Mouse (Mus musculus) ES-E14 (cell line): ENCODE data around the gene Rex1bd. TPM values are rescaled to one million over a fixed set of nuclear protein-coding genes. Genes with fewer than 3 reads are reported as not detected.

ENCODE experiments used
- DNase-seq: peaks from one replicate; pipeline ENCODE4 v3.0.0-alpha.2; 2013; ENCODE audit warnings: low read depth, low spot score
- H3K27ac ChIP-seq: 2 replicates; pipeline ENCODE4 v1.5.1; 2012; ENCODE audit warnings: low read depth, mild to moderate bottlenecking, low read length, moderate library complexity, mixed read lengths; ENCODE audit not compliant: poor library complexity, insufficient read depth, severe bottlenecking
- H3K36me3 ChIP-seq: 2 replicates; pipeline ENCODE4 v1.6.1; 2012; ENCODE audit warnings: mild to moderate bottlenecking, low read length, moderate library complexity, mixed read lengths; ENCODE audit not compliant: control insufficient read depth, poor library complexity, insufficient read depth, severe bottlenecking
- H3K4me1 ChIP-seq, 2 experiments: fragments of 150-350 bp in 1 of 2; sonication (generic) in 1 of 2; 2 replicates each; pipeline ENCODE4 v1.6.1; 2012; ENCODE audit warnings: low read length in 2 of 2, mild to moderate bottlenecking in 1 of 2, mixed read lengths in 1 of 2; ENCODE audit not compliant: control insufficient read depth in 2 of 2, insufficient read depth in 2 of 2, poor library complexity in 1 of 2
- H3K4me3 ChIP-seq, 2 experiments: fragments of 150-350 bp in 1 of 2; sonication (generic) in 1 of 2; 2 replicates each; pipeline ENCODE4 v1.5.1; 2012; ENCODE audit warnings: low read length in 2 of 2, low read depth in 1 of 2, mild to moderate bottlenecking in 1 of 2, mixed read lengths in 1 of 2; ENCODE audit not compliant: insufficient read depth in 1 of 2, poor library complexity in 1 of 2, severe bottlenecking in 1 of 2
- H3K9ac ChIP-seq: 2 replicates; pipeline ENCODE4 v1.6.1; 2012; ENCODE audit warnings: low read depth, mild to moderate bottlenecking, low read length, mixed read lengths; ENCODE audit not compliant: poor library complexity, insufficient read depth, severe bottlenecking
- H3K9me3 ChIP-seq: fragments of 150-350 bp; sonication (generic); 2 replicates; pipeline ENCODE4 v1.6.1; 2012; ENCODE audit warnings: low read depth, mild to moderate bottlenecking, low read length; ENCODE audit not compliant: control insufficient read depth, insufficient read depth
- CHD2 ChIP-seq: IDR thresholded peaks from 2 replicates; pipeline ENCODE4 v1.6.1; 2014; ENCODE audit warnings: mild to moderate bottlenecking, low read depth, low read length, inconsistent platforms
- HCFC1 ChIP-seq: IDR thresholded peaks from 2 replicates; pipeline ENCODE4 v1.6.1; 2012; ENCODE audit warnings: low read length, inconsistent platforms, borderline replicate concordance; ENCODE audit not compliant: insufficient read depth
- MAFK ChIP-seq: IDR thresholded peaks from 2 replicates; pipeline ENCODE4 v1.6.1; 2014; ENCODE audit warnings: mild to moderate bottlenecking, low read depth, low read length, inconsistent platforms; ENCODE audit not compliant: insufficient read depth
- ZC3H11A ChIP-seq: IDR thresholded peaks from 2 replicates; pipeline ENCODE4 v1.6.1; 2012; ENCODE audit warnings: low read depth, mild to moderate bottlenecking, inconsistent platforms, low read length, borderline replicate concordance
- ZNF384 ChIP-seq: IDR thresholded peaks from 2 replicates; pipeline ENCODE4 v1.6.1; 2012; ENCODE audit warnings: low read depth, low read length, inconsistent platforms
- in situ Hi-C, 2 experiments: fragments of 600-800 bp; cut with MboI; formaldehyde crosslinking; loops; one replicate each; pipeline ENCODE4 v1.15.1; 2025; ENCODE audit warnings: low sequenced_read_pairs in 2 of 2, inconsistent platforms in 1 of 2; ENCODE audit not compliant: unreplicated experiment in 2 of 2
- total RNA-seq: library from RNA; depleted of rRNA; stranded (reverse); fragments of 300-350 nt; gene quantifications from 2 replicates; pipeline ENCODE4 v1.2.3, GENCODE M21; 2012

The Rex1bd gene
- total RNA-seq, 1 experiment, result 130 TPM

- Histone ChIP-seq H3K9ac (no peak overlapping the region), H3K4me3 (no peak overlapping the region), H3K4me1 (0 out of 4 replicates have a peak, but pooled peaks cover 0 to 1% of the 10 kb centered on the region in 2 experiments), H3K27ac (no peak overlapping the region), H3K36me3 (peaks cover 44% of the 10 kb centered on the region), H3K9me3 (no peaks in the 10 kb centered on the region)
- TF ChIP-seq MAFK, result no peak
- no peak for TF ChIP-seq CHD2
- no peak for TF ChIP-seq ZNF384
- TF ChIP-seq HCFC1, result no peak
- no peak for TF ChIP-seq ZC3H11A
- in situ Hi-C loops, result no loop called here
- DNase-seq, result no peak
These were observed 28.7 kb upstream of the Rex1bd start for GRCm38 (mm10) chr8:70535221-70535620.

- Histone ChIP-seq H3K4me1 (peaks cover 0 to 2% of the 10 kb centered on the region in 2 experiments; a peak in 1 of 4 replicates), H3K9ac (no peak overlapping the region), H3K4me3 (no peak overlapping the region), H3K9me3 (no peaks in the 10 kb centered on the region), H3K36me3 (peaks cover 47% of the 10 kb centered on the region), H3K27ac (no peak overlapping the region)
- TF ChIP-seq MAFK, result no peak
- TF ChIP-seq HCFC1, result no peak
- no peak for TF ChIP-seq ZC3H11A
- no peak for TF ChIP-seq CHD2
- TF ChIP-seq ZNF384, result no peak
- no peak for DNase-seq
- in situ Hi-C loops, result no loop called here
These were observed 27.7 kb upstream of the Rex1bd start for GRCm38 (mm10) chr8:70534281-70534680.

- TF ChIP-seq HCFC1 (no peak), ZNF384 (peak; percentile 75)
- DNase-seq, result no peak
- no peak overlapping the region for H3K9ac ChIP-seq
- peaks cover 0 to 8% of the 10 kb centered on the region in 2 experiments; a peak in 1 of 4 replicates for H3K4me1 ChIP-seq
- H3K27ac ChIP-seq, result no peak overlapping the region
- H3K36me3 ChIP-seq, result peaks cover 43% of the 10 kb centered on the region
- H3K4me3 ChIP-seq, result no peak overlapping the region
- in situ Hi-C loops, result no loop called here
- no peaks in the 10 kb centered on the region for H3K9me3 ChIP-seq
These were observed 23.8 kb upstream of the Rex1bd start for GRCm38 (mm10) chr8:70530314-70530713.

- in situ Hi-C loops, result no loop called here
- peaks cover 0 to 8% of the 10 kb centered on the region in 2 experiments; a peak in 1 of 4 replicates for H3K4me1 ChIP-seq
- no peak overlapping the region for H3K27ac ChIP-seq
- DNase-seq, result no peak
- peaks cover 40% of the 10 kb centered on the region for H3K36me3 ChIP-seq
- no peaks in the 10 kb centered on the region for H3K9me3 ChIP-seq
- TF ChIP-seq HCFC1 (no peak), ZNF384 (no peak), MAFK (no peak), ZC3H11A (no peak), CHD2 (no peak)
- no peak overlapping the region for H3K9ac ChIP-seq
- no peak overlapping the region for H3K4me3 ChIP-seq
These were observed 23.2 kb upstream of the Rex1bd start for GRCm38 (mm10) chr8:70529741-70530161.

- Histone ChIP-seq H3K36me3 (peaks cover 35% of the 10 kb centered on the region), H3K4me3 (no peak overlapping the region), H3K9ac (peak overlapping the region; percentile 9; the same call in 1 of the 2 replicates)
These were observed 22.7 kb upstream of the Rex1bd start for GRCm38 (mm10) chr8:70529299-70529698.

More at GRCm38 (mm10) chr8:70529299-70529698, 22.7 kb upstream of the Rex1bd start:
- H3K4me1 ChIP-seq, result peaks cover 0 to 8% of the 10 kb centered on the region in 2 experiments; a peak in 1 of 4 replicates
- in situ Hi-C loops, result no loop called here
- no peak for DNase-seq
- TF ChIP-seq HCFC1 (no peak), MAFK (no peak), CHD2 (no peak), ZC3H11A (no peak), ZNF384 (no peak)
- H3K27ac ChIP-seq, result no peak overlapping the region
- no peaks in the 10 kb centered on the region for H3K9me3 ChIP-seq
